Mouse (Mus musculus) ES-E14 (cell line): ENCODE data around the gene Usp29. TPM values are rescaled to one million over a fixed set of nuclear protein-coding genes. Genes with fewer than 3 reads are reported as not detected.
"Not testable (repeated sequence)": the region's sequence is repeated elsewhere in the genome, so short reads cannot be mapped to it uniquely, and the experiment has no call there.

Experiments used
- DNase-seq: peaks from one replicate; pipeline ENCODE4 v3.0.0-alpha.2; 2013; ENCODE audit warnings: low read depth, low spot score
- H3K27ac ChIP-seq: 2 replicates; pipeline ENCODE4 v1.5.1; 2012; ENCODE audit warnings: low read depth, mild to moderate bottlenecking, low read length, moderate library complexity, mixed read lengths; ENCODE audit not compliant: poor library complexity, insufficient read depth, severe bottlenecking
- H3K36me3 ChIP-seq: 2 replicates; pipeline ENCODE4 v1.6.1; 2012; ENCODE audit warnings: mild to moderate bottlenecking, low read length, moderate library complexity, mixed read lengths; ENCODE audit not compliant: control insufficient read depth, poor library complexity, insufficient read depth, severe bottlenecking
- H3K4me1 ChIP-seq, 2 experiments: fragments of 150-350 bp in 1 of 2; sonication (generic) in 1 of 2; 2 replicates each; pipeline ENCODE4 v1.6.1; 2012; ENCODE audit warnings: low read length in 2 of 2, mild to moderate bottlenecking in 1 of 2, mixed read lengths in 1 of 2; ENCODE audit not compliant: control insufficient read depth in 2 of 2, insufficient read depth in 2 of 2, poor library complexity in 1 of 2
- H3K4me3 ChIP-seq, 2 experiments: fragments of 150-350 bp in 1 of 2; sonication (generic) in 1 of 2; 2 replicates each; pipeline ENCODE4 v1.5.1; 2012; ENCODE audit warnings: low read length in 2 of 2, low read depth in 1 of 2, mild to moderate bottlenecking in 1 of 2, mixed read lengths in 1 of 2; ENCODE audit not compliant: insufficient read depth in 1 of 2, poor library complexity in 1 of 2, severe bottlenecking in 1 of 2
- H3K9ac ChIP-seq: 2 replicates; pipeline ENCODE4 v1.6.1; 2012; ENCODE audit warnings: low read depth, mild to moderate bottlenecking, low read length, mixed read lengths; ENCODE audit not compliant: poor library complexity, insufficient read depth, severe bottlenecking
- H3K9me3 ChIP-seq: fragments of 150-350 bp; sonication (generic); 2 replicates; pipeline ENCODE4 v1.6.1; 2012; ENCODE audit warnings: low read depth, mild to moderate bottlenecking, low read length; ENCODE audit not compliant: control insufficient read depth, insufficient read depth
- CHD2 ChIP-seq: IDR thresholded peaks from 2 replicates; pipeline ENCODE4 v1.6.1; 2014; ENCODE audit warnings: mild to moderate bottlenecking, low read depth, low read length, inconsistent platforms
- HCFC1 ChIP-seq: IDR thresholded peaks from 2 replicates; pipeline ENCODE4 v1.6.1; 2012; ENCODE audit warnings: low read length, inconsistent platforms, borderline replicate concordance; ENCODE audit not compliant: insufficient read depth
- MAFK ChIP-seq: IDR thresholded peaks from 2 replicates; pipeline ENCODE4 v1.6.1; 2014; ENCODE audit warnings: mild to moderate bottlenecking, low read depth, low read length, inconsistent platforms; ENCODE audit not compliant: insufficient read depth
- ZC3H11A ChIP-seq: IDR thresholded peaks from 2 replicates; pipeline ENCODE4 v1.6.1; 2012; ENCODE audit warnings: low read depth, mild to moderate bottlenecking, inconsistent platforms, low read length, borderline replicate concordance
- ZNF384 ChIP-seq: IDR thresholded peaks from 2 replicates; pipeline ENCODE4 v1.6.1; 2012; ENCODE audit warnings: low read depth, low read length, inconsistent platforms
- in situ Hi-C, 2 experiments: fragments of 600-800 bp; cut with MboI; formaldehyde crosslinking; loops; one replicate each; pipeline ENCODE4 v1.15.1; 2025; ENCODE audit warnings: low sequenced_read_pairs in 2 of 2, inconsistent platforms in 1 of 2; ENCODE audit not compliant: unreplicated experiment in 2 of 2
- total RNA-seq: library from RNA; depleted of rRNA; stranded (reverse); fragments of 300-350 nt; gene quantifications from 2 replicates; pipeline ENCODE4 v1.2.3, GENCODE M21; 2012; rRNA removed

The Usp29 gene
- total RNA-seq, 1 experiment: 4.5 TPM

- Histone ChIP-seq H3K9me3 (no peaks in the 10 kb centered on the region), H3K9ac (no peak overlapping the region), H3K4me1 (no peaks in the 10 kb centered on the region; a peak in 1 of 4 replicates), H3K27ac (no peak overlapping the region), H3K36me3 (no peaks in the 10 kb centered on the region), H3K4me3 (no peak overlapping the region)
- in situ Hi-C loops: no loop called here
- no peak for DNase-seq
- TF ChIP-seq CHD2 (no peak), ZC3H11A (no peak), MAFK (no peak), HCFC1 (no peak), ZNF384 (no peak)
These were observed 243.2 kb downstream of the Usp29 start for GRCm38 (mm10) chr7:6973566-6973965.

- DNase-seq: no peak
- no peaks in the 10 kb centered on the region for H3K9me3 ChIP-seq
- no peaks in the 10 kb centered on the region; a peak in 1 of 4 replicates for H3K4me1 ChIP-seq
- peak overlapping the region; percentile 17; the same call in 1 of the 2 replicates for H3K9ac ChIP-seq
- no peaks in the 10 kb centered on the region for H3K36me3 ChIP-seq
- TF ChIP-seq ZC3H11A (no peak), CHD2 (no peak), HCFC1 (peak; percentile 87), ZNF384 (no peak), MAFK (no peak)
- peak overlapping the region; percentile 29 to 78; a peak in 3 of 4 replicates for H3K4me3 ChIP-seq
- H3K27ac ChIP-seq: no peak overlapping the region
- in situ Hi-C loops: no loop called here
These were observed 246.5 kb downstream of the Usp29 start for GRCm38 (mm10) chr7:6976890-6977289.

- H3K4me1 ChIP-seq, H3K36me3 ChIP-seq, in situ Hi-C loops, H3K9ac ChIP-seq, H3K27ac ChIP-seq, DNase-seq, H3K9me3 ChIP-seq: not testable (repeated sequence)
- H3K4me3 ChIP-seq: peak within 1 kb of the TSS; percentile 51 to 62
These were observed 264.9 kb downstream of the Usp29 start, which contains the start of gene Aurkc for GRCm38 (mm10) chr7:6995251-6995650. Gene Aurkc, plus strand, starts transcription at chr7:6995300.

GRCm38 (mm10) chr7:6998914-6999313, 268.5 kb downstream of the Usp29 start:
- H3K4me3 ChIP-seq, in situ Hi-C loops, H3K9me3 ChIP-seq, H3K36me3 ChIP-seq, H3K9ac ChIP-seq, H3K4me1 ChIP-seq: not testable (repeated sequence)
- DNase-seq: peak; percentile 38
- H3K27ac ChIP-seq: peak overlapping the region; percentile 71; the same call in 1 of the 2 replicates

- peak; percentile 30 for DNase-seq
- in situ Hi-C loops: not testable (repeated sequence)
These were observed 275.1 kb downstream of the Usp29 start for GRCm38 (mm10) chr7:7005441-7005840.

More at GRCm38 (mm10) chr7:7005441-7005840, 275.1 kb downstream of the Usp29 start:
- H3K9ac ChIP-seq, H3K36me3 ChIP-seq, H3K27ac ChIP-seq, H3K9me3 ChIP-seq, H3K4me3 ChIP-seq, H3K4me1 ChIP-seq: not testable (repeated sequence)

Other genes starting within 250 kb of the Usp29 start
- not detected in 2 replicates for gene Olfr5, start 243.6 kb upstream of the Usp29 start, total RNA-seq
- not detected in 2 replicates for gene Olfr1347, start 230.8 kb upstream of the Usp29 start, total RNA-seq
- gene Olfr1348, start 221.8 kb upstream of the Usp29 start, total RNA-seq: not detected in 2 replicates
- not detected in 2 replicates for gene Olfr1349, start 207.6 kb upstream of the Usp29 start, total RNA-seq
- not detected in 2 replicates for gene Olfr1350, start 165.7 kb upstream of the Usp29 start, total RNA-seq
- 0.95 and 1.7 TPM in 2 replicates for gene Zim1, start 34.1 kb upstream of the Usp29 start, total RNA-seq
- gene Peg3, start 147 bp upstream of the Usp29 start, total RNA-seq: 27.4 and 80.4 TPM in 2 replicates